Mouse (Mus musculus): ENCODE data around the gene Kcnd3.

Kcnd3 gene

DNA sequence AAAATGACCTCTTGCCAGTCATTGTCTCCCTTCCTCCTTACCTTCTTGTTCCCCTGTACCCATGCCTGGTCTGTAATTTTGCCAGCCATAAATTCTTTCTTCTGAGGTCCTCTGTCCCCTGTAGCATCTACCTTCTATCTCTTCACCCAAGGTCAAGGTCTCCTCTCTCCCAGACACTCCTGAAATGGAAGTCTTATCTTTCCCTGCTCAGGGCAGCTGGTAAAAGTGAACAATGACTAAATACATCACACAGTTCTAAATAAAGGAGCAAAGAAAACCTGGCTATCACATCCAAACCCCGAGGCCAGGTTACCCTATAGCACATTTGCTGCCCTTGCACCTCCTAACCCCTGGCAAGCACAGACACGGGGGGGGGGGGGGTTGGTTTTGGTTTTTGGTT is 208.4 kb downstream of the Kcnd3 start:
- no peak for DNase-seq (ENCODE audit: low spot score in 2 of 2)

DNA sequence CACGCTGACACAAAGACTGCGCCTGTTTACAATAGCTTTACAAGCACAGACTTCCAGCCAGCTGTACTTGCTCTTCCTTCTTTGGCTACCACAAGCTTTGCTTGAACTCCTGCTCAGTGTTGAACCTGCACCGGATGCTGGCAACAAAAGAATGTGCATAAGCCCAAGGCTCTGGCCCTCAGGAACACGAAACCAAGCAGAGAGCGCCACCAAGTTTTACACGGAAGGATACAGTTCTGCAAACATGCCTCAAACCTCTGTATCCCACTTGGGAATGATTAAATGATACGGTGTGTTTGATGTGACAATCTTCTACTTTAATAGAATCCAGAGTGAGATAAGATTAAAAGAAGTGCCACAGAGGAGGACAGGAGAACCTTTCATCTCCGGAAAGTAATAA is 210.9 kb downstream of the Kcnd3 start:
- no peak for DNase-seq (ENCODE audit: low spot score in 2 of 2)

DNA sequence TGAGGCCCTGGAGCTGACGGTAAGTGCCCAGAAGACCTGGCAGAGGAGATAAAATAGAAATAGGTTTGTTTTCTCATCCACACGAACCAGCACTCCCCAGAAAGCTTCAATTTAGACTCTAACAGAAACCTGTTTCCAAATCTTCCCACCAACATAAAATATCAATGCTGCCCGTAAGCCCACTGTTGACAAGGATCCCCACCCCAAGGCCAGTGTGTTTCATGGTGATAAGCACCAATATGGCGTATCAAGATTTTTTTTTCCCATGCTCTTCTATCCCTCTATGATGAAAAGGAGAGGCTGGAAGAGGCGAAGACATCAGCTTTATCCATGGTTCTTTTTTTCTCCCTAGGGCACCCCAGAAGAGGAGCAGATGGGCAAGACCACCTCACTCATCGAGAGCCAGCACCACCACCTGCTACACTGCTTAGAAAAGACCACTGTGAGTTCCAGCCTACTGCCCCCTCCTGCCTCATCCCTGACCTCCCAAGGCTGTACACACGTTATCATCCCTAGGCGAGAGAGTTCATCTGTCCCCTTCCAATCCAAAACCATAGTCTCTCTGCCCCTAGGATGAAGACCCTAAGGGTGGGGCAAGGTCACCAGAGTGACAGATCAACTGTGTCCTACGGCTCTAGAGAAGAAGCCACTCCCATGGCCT is 213.1 kb downstream of the Kcnd3 start:
- DNase-seq (ENCODE audit: low spot score in 2 of 2): no peak

DNA sequence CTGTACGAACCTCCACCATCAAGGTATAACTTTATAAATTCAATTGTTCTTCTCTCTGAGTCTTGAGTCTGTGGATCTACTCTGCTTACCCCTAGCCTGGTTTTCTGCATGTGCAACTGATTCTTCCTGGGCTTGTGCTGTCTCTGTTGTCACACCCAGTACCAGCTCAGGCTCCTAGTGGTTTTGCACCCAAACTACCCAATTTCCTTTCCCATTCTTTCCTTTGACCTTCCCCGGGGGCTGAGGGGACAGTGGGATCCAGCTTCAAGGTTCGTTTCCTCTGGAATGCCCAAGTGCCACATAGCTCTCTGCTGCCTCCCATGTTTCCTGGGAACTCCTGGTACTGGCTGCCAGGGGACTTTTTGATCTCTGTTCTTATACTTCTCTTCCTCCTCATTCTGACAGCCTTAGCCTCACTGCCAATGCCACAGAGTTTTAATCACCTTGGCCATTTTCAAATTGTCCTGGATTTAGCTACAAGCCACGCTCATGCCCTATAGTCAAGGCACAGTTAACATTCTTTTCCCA is 214.9 kb downstream of the Kcnd3 start:
- DNase-seq (ENCODE audit: low spot score in 2 of 2): no peak

DNA sequence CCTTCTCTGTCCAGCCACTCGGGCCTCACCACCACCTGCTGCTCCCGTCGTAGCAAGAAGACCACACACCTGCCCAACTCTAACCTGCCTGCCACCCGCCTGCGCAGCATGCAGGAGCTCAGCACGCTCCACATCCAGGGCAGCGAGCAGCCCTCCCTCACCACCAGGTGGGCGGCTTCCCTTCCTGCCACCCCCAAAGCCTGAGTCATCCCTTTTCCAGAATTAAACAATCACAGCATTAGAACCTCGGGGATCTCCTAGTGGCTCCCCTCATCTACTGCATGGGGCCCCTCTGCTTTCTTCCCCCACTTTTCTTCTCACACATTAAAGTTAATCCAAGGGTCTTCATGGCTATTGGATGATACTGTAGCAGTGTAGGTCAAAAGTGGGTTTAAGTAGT is 216.0 kb downstream of the Kcnd3 start:
- DNase-seq (ENCODE audit: low spot score in 2 of 2): no peak

DNA sequence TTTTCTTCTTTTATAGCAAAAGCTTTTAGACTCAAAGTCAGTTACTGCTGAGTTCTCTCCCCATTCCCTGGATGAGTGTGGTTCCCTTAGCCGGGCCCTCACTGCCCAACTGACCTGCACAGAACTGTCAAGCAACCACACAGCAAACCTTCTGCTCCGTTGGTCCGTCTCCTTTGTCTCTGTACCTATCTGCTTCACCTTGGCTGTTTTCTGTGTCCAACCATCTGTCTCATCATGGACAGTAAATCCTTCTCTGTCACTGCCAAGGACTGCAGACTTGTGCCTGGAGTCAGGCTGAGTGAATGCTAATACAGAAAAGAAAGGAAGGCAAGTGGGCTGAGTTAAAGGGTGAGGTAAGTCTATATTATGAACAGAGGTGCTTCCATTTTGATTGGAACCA is 217.6 kb downstream of the Kcnd3 start:
- DNase-seq (ENCODE audit: low spot score in 2 of 2): no peak

DNA sequence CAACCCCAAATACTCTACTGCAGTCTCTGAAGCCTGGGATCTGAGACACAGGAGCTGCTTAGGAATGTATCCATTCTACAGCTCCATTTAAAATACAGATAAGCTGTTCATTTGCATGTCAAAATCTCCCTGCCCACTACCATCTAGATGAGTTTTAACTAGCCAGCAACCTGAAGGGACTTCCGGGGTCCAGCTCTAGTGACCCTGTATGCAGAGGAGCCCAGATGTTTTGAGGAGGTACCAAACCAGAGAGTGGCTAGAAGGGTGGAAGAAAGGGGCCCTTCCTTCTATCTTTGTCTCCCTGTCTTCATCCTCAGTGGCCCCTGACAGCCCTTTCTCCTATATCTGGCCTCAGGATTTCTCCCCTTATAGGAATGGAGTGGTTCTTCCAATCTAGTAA is 218.7 kb downstream of the Kcnd3 start:
- no peak for DNase-seq (ENCODE audit: low spot score in 2 of 2)

DNA sequence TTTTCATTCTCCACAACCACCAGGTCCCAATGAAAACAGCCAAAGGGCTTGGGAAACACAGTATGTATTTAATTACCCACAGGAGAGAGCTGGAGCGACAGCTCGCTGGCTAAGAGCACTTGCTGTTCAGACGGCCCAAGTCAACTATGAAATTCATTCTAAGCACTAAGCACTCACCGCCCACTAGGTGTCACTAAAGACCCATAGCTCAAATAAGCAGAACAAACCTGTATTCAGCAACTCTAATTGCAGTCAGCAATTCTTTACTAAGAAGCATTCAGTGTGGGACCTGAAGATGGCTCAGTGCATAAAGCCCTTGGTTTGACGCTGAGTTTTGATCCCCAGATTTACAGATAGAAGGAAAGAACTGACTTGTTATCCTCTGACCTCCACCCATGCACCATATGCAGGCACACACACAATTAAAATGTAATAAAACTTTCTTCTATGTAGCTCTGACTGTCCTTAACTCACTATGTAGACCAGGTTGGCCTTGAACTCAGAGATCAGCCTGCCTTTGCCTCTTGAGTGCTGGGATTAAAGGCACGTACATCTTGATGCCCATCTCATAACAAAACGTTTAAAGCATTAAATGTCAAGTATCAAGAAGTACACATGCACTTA is 222.6 kb downstream of the Kcnd3 start:
- DNase-seq (ENCODE audit: low spot score in 2 of 2): peak in 1 of 2 experiments; percentile 57

DNA sequence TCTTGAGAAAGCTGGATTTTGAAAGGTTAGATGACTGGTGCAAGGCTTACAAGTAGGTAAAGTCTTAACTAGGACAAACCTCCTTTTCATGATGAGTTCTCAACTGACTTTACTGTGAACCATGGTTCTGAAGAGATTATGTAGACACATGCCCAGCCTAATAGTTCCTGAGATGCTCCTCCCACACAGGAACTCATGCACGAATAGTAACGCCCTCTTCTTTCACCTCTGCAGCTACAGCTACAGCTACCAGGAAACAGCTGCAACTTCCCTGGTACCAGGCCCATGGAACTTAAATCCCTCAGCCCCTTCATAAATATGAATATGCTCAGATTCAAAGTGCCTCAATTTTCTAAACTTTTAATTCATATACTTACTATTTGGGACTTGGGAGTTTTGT is 223.8 kb downstream of the Kcnd3 start:
- no peak for DNase-seq (ENCODE audit: low spot score in 2 of 2)

DNA sequence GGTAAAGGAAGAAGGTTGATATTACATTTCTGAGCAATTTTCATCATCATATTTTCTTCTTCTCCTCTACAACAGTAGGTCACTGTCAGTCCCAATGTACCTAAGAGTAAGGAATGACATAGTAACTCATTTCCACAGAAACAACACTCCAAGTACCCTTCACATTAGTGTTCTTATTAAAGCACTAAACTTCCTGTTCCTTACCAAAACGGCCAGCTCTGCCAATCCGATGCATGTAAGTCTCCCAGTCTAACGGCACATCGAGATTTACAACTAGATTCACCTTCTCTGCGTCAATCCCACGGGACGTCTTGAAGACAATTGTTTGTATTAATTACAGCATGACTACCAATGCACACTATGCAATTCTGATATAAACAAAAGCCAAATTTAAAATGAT is 228.2 kb downstream of the Kcnd3 start:
- DNase-seq (ENCODE audit: low spot score in 2 of 2): no peak

DNA sequence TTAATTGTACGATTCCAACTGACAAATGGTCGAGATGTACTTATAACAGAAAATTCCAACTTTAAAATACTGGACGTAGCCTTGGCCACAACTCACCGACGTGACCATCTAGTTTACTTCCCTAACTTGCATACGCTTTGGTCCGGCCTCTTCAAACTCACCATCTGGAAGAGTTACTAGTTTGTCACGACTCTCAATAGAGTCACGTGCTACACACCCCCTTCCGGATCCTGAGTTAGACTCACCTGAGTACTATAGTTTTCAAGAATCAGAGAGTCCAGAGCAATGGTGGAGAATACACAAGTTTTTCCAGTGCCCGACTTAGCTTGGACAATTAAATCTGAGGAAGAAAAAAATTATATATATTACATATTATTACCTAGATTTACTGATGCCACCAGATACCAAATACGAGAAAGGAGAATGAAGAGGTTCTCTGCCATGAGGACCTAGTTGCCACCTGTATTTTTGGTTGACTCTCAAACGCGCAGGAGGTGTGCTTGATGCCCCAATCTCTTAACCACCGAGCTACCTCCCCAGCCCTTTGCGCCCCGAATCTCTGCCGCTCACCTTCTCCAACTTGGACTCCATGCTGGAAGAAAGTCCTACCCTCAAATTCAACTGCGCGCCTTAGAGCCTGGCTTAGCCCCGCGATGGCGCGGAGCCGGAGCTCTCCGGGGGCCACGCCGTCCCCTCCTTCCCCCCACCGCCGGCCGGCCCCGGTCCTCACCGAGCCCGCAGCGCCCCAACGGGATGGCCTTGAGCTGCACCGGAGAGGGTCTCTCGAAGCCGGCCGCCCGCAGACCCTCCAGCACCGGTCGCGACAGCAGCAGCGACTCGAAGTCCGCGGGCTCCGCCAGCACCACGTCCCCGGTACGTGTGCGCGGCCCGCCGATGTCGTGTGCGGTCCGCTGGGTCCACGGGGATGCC is 234.5 kb downstream of the Kcnd3 start:
- DNase-seq (ENCODE audit: low spot score in 2 of 2): no peak

DNA sequence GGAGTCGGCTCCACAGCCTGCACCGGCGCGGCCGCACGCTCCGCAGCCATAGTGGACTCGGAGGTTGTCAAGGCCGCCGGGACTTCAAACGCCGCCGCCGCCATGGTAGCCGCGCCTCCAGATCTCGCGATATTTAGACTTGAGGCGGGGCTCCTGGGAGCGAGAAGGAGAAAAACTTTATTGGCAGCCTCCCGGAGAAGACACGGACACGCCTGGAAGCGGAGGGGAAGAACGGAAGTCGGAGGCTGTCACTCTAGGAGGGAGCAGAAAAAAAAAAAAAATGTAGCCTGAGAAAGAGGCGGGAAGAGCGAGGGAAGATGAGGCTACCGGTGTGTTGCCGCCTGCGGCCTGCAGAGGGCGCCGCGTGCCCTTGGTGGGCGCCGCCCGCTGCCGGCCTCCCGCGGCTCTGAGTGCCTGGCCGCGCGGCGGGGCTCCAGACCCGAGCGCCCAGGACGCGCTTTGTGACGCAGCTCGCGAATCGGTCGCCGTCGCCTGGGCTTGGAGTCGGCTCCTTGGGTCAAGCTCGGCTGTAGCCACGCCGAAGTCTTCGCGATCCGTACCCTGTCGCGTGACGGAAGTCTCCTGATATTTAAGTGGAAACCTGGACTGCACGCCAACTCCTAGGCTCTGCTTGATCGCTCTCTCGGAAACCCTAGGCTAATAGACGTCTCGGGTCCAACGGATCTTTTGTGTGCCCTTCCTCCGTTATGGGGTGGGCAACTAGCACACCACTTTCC is 235.4 kb downstream of the Kcnd3 start, which contains the start of gene Ddx20:
Gene Ddx20, minus strand, starts transcription at position 251 of the 737 bp plus-strand sequence.
- peak; percentile 82 to 88 for DNase-seq (ENCODE audit: low spot score in 2 of 2)

DNA sequence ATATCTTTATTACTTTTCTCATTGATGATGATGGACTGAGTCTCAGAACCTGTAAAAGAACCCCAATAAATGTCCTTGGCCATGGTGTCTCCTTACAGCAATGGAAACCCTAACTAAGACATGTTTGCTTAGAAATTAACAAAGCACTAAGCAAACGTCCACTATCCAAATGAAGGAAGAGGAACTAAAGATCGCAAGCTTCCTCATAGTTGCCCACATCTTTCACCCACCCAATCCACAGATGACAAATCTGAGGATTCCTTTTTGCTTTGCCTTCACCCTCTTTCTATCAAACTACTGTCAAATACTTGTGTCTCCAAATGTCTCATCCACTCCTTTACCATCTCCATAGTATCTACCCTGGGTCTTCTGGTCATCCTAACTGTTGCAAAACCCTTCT is 236.4 kb downstream of the Kcnd3 start:
- no peak for DNase-seq (ENCODE audit: low spot score in 2 of 2)

DNA sequence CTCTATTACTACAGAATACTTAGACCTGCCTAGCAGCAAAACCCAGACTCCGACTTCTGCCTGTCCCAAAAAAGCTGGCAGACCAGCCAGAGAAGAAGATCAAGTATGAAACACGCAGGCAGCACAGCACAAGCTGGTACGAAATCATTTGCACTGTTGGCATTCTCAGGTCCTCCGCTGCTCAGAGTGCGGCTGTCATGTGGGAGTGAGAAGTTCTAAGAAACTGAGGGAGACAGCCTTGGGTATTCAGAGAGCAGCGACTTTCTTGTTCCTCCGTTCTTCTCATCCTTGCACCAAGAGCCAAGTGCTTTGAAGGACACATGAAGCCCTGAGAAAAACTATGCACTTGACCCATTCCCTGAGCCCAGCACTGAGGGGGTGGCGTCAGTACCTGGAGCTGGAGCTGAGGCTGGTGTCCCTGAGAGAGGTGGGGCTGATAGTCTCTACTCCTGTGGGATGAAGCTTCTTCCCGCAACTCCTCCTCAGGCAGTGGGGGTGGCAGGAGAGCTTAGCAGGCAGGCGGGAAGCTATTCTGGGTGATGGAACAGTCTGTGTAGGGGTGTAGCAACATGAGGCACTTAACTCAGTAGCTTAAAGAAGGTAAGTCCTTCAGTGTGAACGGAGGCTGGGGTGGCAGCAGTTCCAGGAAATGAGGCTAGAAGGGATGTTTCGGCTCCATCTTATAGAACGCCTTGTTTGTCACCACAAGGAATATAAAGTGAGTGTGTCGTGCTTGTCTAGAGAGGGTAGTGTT is 241.4 kb downstream of the Kcnd3 start:
- no peak for DNase-seq (ENCODE audit: low spot score in 2 of 2)

DNA sequence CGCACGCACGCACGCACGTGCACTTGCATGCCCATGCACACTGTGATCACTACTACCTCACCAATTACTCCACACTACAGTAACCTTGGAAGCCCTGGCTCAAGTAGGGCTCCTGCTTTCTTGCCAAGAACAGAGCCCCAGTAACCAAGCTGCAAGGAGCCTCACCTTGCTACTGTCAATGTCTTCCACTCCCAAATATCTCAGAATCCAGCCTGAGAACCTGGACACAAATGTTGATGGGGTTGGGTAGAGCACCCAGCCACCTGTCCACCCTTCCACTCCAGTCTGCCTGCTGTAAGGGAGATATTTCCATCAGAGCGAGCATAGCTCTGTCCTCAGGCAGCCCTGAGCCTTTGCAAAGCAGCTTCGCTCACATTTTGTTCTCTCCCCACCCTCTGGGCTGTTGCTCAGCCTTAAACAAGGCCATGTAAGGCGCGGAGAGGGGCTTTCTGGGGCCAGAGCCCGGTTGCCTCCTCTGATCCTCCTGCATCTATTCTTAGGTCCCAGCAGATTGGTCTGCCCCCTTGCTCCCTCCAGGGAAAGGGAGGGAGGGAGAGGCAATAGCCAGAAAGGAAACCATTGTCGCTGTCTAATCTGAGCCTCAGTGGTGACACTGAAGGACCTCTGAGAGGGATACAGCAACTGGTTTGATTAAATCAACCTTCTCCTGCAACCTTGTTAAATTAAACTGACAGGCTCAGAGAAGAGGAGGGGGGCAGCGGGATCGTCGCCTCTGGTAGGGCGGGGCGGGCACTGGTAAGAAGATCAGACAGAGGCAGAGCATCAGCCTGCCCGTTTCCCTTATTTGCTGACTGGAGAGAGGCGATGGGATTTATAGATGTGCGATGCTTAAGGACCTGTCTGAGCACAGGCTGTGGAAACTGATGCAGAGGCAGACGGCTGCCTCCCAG is 243.6 kb downstream of the Kcnd3 start:
- no peak for DNase-seq (ENCODE audit: low spot score in 2 of 2)

DNA sequence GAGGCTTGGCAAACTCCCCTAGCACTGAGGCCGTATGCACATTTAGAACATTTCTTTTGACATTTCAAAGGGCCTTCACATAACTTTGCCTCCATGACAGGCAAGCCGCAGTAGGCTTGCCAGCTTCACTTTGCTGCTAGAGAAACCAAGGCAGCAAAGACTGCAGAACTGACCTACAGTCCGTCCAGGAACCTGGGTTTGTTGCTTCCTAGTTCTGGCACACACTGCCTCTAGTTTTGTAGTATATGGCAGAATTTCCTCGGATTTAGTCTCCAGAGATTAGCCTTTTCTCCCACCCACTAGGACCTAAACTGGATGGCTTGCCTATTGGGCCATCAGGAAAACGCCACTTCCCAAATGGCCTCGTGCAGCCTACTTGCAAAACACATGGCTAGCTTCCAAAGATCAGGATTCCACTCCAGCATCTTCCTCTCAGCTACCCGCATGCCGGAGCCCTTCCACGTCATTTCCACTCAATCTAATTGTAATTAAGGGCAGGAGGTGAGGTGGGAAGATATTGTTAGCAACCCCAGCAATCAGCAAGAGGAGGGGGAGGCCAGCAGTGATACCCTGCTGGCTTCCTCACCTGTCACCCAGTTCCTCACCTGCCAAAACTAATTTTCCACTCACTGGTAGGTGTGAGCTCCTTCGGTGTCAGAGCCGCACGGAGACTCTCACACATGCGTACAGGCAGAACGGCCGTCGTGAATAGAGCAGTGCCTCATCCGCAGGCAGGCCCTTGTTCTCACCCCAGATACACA is 244.4 kb downstream of the Kcnd3 start:
- no peak for DNase-seq (ENCODE audit: low spot score in 2 of 2)

DNA sequence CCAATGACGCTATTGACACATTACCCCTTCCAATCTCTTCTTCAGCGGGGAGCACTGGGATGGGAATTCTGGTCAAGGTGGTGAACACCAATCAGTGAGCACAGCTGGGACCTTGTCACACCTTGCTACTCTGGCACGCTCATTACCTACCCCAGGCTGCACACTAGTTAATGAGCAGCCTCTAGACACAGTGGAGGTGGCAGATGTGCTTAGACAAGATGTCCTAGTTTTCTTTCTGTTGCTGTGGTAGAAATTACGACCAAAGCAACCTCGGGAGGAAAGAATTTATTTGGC is 245.0 kb downstream of the Kcnd3 start:
- no peak for DNase-seq (ENCODE audit: low spot score in 2 of 2)

DNA sequence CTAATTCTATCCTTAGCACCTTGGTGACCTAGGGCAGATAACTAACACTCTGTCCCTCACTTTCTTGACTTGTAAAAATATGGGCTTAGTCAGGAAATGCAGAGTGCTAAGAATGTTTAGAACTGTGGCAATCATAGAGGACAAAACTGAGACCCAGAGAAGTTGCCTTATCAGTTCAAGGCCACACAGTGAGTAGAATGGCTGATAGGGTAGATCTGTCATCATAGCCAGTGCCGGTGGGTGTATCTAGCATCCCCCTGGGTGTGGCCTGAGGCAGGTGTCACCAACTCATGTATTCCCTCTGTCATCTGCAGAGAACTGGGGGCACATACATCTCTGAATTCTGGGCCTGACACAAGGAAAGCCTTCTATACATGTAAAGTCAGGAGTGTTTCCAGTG is 246.2 kb downstream of the Kcnd3 start:
- no peak for DNase-seq (ENCODE audit: low spot score in 2 of 2)

DNA sequence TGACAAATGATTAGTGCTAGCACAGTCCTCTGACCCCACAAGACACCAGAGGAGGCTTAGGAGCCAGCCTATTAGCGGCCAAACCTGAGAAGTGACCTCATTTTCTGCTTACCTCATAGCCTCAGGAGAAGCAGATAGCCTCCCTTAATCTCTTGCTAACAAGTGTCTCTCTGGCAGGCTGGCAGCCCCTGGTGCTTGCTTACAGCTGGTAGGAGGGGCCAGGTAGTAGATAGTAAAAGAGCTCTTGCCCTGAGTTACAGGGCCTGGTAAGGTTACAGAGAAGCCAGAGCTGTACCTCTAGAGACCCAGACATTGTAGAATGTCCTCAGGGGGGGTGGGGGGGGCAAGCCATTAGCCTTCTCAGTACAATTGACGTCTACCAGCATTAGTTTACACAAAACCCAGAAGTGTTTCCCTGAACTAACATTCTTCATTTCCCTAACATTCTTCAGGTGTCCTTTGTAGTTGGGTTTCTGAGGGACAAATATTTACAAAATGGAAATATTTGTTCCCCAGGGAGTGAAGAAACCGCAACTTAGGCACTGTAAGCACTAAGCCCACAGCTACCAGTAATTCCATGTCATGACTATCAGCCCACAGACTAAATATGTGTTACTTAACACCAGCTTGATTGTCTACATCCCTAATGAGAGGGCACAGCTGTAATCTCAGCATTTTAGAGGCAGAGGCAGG is 247.3 kb downstream of the Kcnd3 start:
- peak in 1 of 2 experiments; percentile 31 for DNase-seq (ENCODE audit: low spot score in 2 of 2)

Measured in spleen, postnatal 14 days (tissue).